Mouse (Mus musculus): ENCODE data around the gene Ahcyl1.

DNA sequence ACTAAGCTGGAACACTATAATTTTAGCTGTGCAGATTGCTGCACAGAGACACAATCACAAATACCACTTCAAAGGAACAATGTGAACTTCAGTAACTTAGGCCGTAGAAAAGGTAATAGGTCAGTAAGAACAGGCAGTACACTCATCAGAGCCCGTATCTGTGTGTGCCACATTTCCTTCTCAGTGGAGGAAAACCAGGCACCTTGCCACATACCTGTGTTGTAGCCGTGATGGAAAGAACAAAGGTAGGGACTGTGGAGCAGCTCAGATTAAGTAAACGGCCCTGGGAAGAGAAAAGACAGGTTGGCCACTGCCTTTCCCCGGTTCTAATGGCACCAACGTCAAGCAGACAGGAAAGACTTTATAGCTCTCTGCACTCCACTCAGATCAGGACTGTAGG lies 28.9 kb downstream of the Ahcyl1 start:
- TF ChIP-seq CTCF (IDR thresholded peaks at IDR 0.05; ENCODE audit: low read depth) (no peak), EP300 (IDR thresholded peaks at IDR 0.05; ENCODE audit: low read depth) (no peak)
